Comparison of ENCODE assay signal across 8 mouse cellular contexts in genomic region chr5:30105668-30106300, GRCm38 (mm10). TPM values are rescaled to one million over a fixed set of nuclear protein-coding genes. Genes with fewer than 3 reads are reported as not detected.
DNase-seq lines count a peak whose midpoint lies in the region; ATAC-seq lines count a peak whose summit lies in the region.

3110082J24Rik (minus strand) TSS chr5:30106086.

- peak within 1 kb of the TSS; percentile 37 for H3K4me3 ChIP-seq in brown adipose tissue, adult 24 weeks (ENCODE audit: insufficient read depth, low read depth, low read length)
- peak within 1 kb of the TSS; percentile 71 for H3K4me3 ChIP-seq in forebrain, embryonic 12.5 days (replicated peaks)
- peak within 1 kb of the TSS; percentile 44 for H3K4me3 ChIP-seq in liver, embryonic 13.5 days (replicated peaks)
- H3K4me3 ChIP-seq in stomach, embryonic 16.5 days (replicated peaks; ENCODE audit: low read length) = peak within 1 kb of the TSS; percentile 56

- no peaks in the 10 kb centered on the region; the same call in 1 of the 2 replicates for H3K9me3 ChIP-seq in forebrain, embryonic 12.5 days
- 0 out of 2 replicates have a peak, but pooled peaks cover 3% of the 10 kb centered on the region for H3K9me3 ChIP-seq in liver, embryonic 13.5 days (replicated peaks)
- no peaks in the 10 kb centered on the region for H3K9me3 ChIP-seq in stomach, embryonic 16.5 days (replicated peaks; ENCODE audit: control insufficient read depth, low read length)

- WGBS in forebrain, embryonic 12.5 days = under 1% methylated on average over 27 of the region's 29 CpGs
- WGBS in liver, embryonic 13.5 days (ENCODE audit: insufficient replicate concordance) = 2% methylated on average over 29 of the region's 29 CpGs
- 3% methylated on average over 29 of the region's 29 CpGs for WGBS in stomach, embryonic 16.5 days

- H3K27me3 ChIP-seq in forebrain, embryonic 12.5 days = no peaks in the 10 kb centered on the region; the same call in 1 of the 2 replicates
- H3K27me3 ChIP-seq in liver, embryonic 13.5 days = peaks cover 86% of the 10 kb centered on the region
- peaks cover 25% of the 10 kb centered on the region for H3K27me3 ChIP-seq in stomach, embryonic 16.5 days (ENCODE audit: control insufficient read depth, insufficient read depth, low read length)

- peaks cover 8% of the 10 kb centered on the region; the same call in 1 of the 2 replicates for H3K36me3 ChIP-seq in forebrain, embryonic 12.5 days (replicated peaks)
- no peaks in the 10 kb centered on the region for H3K36me3 ChIP-seq in liver, embryonic 13.5 days
- no peaks in the 10 kb centered on the region for H3K36me3 ChIP-seq in stomach, embryonic 16.5 days (ENCODE audit: control insufficient read depth, insufficient read depth, low read length)

- peak within 1 kb of the TSS; percentile 84 for H3K9ac ChIP-seq in forebrain, embryonic 12.5 days
- H3K9ac ChIP-seq in liver, embryonic 13.5 days = no peak within 1 kb of the TSS
- H3K9ac ChIP-seq in stomach, embryonic 16.5 days (ENCODE audit: low read length) = peak within 1 kb of the TSS; percentile 65

- no peaks in the 10 kb centered on the region for H3K4me1 ChIP-seq in brown adipose tissue, adult 24 weeks (ENCODE audit: control insufficient read depth, insufficient read depth, insufficient read length, low read length)
- peaks cover 57% of the 10 kb centered on the region for H3K4me1 ChIP-seq in forebrain, embryonic 12.5 days
- peaks cover 13% of the 10 kb centered on the region for H3K4me1 ChIP-seq in liver, embryonic 13.5 days (replicated peaks)
- H3K4me1 ChIP-seq in stomach, embryonic 16.5 days (ENCODE audit: control insufficient read depth, insufficient read depth, low read length) = peaks cover 18% of the 10 kb centered on the region

- H3K27ac ChIP-seq in brown adipose tissue, adult 24 weeks (replicated peaks; ENCODE audit: low read depth, low read length) = no peak within 1 kb of the TSS
- H3K27ac ChIP-seq in forebrain, embryonic 12.5 days = peak within 1 kb of the TSS; percentile 89
- no peak within 1 kb of the TSS for H3K27ac ChIP-seq in liver, embryonic 13.5 days
- no peak within 1 kb of the TSS for H3K27ac ChIP-seq in stomach, embryonic 16.5 days (ENCODE audit: low read length)

- peak within 1 kb of the TSS; percentile 95 for H3K4me2 ChIP-seq in forebrain, embryonic 12.5 days
- peak within 1 kb of the TSS; percentile 58 for H3K4me2 ChIP-seq in liver, embryonic 13.5 days
- peak within 1 kb of the TSS; percentile 96 for H3K4me2 ChIP-seq in stomach, embryonic 16.5 days (ENCODE audit: low read depth, low read length)

- DNase-seq in layer of hippocampus, postnatal 10 days (ENCODE audit: low spot score in 2 of 2) = peak; percentile 53 to 68
- DNase-seq in layer of hippocampus, postnatal 36 days = no peak
- DNase-seq in liver, embryonic 13.5 days = no peak
- no peak for DNase-seq in adipocyte (ENCODE audit: low spot score)
- DNase-seq in lung, postnatal 10 days = no peak

- peak; percentile 61 for ATAC-seq in forebrain, embryonic 12.5 days (ENCODE audit: low FRiP score)
- no peak for ATAC-seq in liver, embryonic 13.5 days (ENCODE audit: low read depth)
- no peak for ATAC-seq in stomach, embryonic 16.5 days (ENCODE audit: insufficient read depth, low FRiP score)

RNA-seq across cellular contexts. Expression of gene 3110082J24Rik, which starts in this region (rescaled TPM):
- total RNA-seq in layer of hippocampus, postnatal 10 days (2021) = 1 to 10 TPM; 5.0 TPM
- 1 to 10 TPM; 2.8 to 3.7 TPM for total RNA-seq in layer of hippocampus, postnatal 36 days (2021)
- polyA plus RNA-seq in brown adipose tissue, adult 24 weeks (2012; ENCODE audit: insufficient read depth, insufficient read length, missing spikeins) = not detected in 2 replicates
- 8.0 and 8.3 TPM in 2 replicates for polyA plus RNA-seq in forebrain, embryonic 12.5 days (2016; fragmentation: Nextera tagmentation; extraction: Ambion mirVana)
- not detected in 2 replicates for polyA plus RNA-seq in liver, embryonic 13.5 days (2015; fragmentation: Nextera tagmentation; extraction: Ambion mirVana)
- not detected in 2 replicates for polyA plus RNA-seq in stomach, embryonic 16.5 days (2015; fragmentation: Nextera tagmentation; extraction: Ambion mirVana)

Comparison
In these comparisons a context has a peak if more than half of its experiments do, and no peak if none do; other contexts are left out.
1. DNase-seq: peak in layer of hippocampus, postnatal 10 days (2 of 2); none in layer of hippocampus, postnatal 36 days (0 of 2), liver, embryonic 13.5 days (single experiment), adipocyte (single experiment) and lung, postnatal 10 days (single experiment).
2. Peak in every context shown above with its lines, with median percentiles within 50 percentile points of each other: H3K4me3 ChIP-seq and H3K4me2 ChIP-seq.